Mouse (Mus musculus) hematopoietic stem cell, adult 5-6 weeks (primary cell): ENCODE results near the gene Ccdc107. TPM values are rescaled to one million over a fixed set of nuclear protein-coding genes. Genes with fewer than 3 reads are reported as not detected.

ENCODE experiments used
- ATAC-seq, 2 experiments: fragments of 125-278 bp in 1 of 2; replicated peaks in 1 of 2; 2 replicates each; pipeline ENCODE4 v1.8.0; 2016 to 2017; ENCODE audit warnings: inconsistent platforms in 2 of 2, mild to moderate bottlenecking in 2 of 2, moderate number of reproducible peaks in 2 of 2, low read depth in 1 of 2, moderate TSS enrichment in 1 of 2; ENCODE audit not compliant: low FRiP score in 2 of 2, poor library complexity in 2 of 2, severe bottlenecking in 2 of 2, insufficient read depth in 1 of 2, low TSS enrichment in 1 of 2
- total RNA-seq: library from RNA; stranded (forward); fragments of 172-1452, 232-1000 nt; gene quantifications from 2 replicates; pipeline ENCODE4 v1.2.3, GENCODE M21; 2017

The Ccdc107 gene
- total RNA-seq, 1 experiment from 2014 or later = 55.6 TPM

- ATAC-seq = peak; percentile 49 to 51; a peak in 3 of 4 replicates
Observed at GRCm38 (mm10) chr4:43504269-43504668, 11.6 kb downstream of the Ccdc107 start.

DNA sequence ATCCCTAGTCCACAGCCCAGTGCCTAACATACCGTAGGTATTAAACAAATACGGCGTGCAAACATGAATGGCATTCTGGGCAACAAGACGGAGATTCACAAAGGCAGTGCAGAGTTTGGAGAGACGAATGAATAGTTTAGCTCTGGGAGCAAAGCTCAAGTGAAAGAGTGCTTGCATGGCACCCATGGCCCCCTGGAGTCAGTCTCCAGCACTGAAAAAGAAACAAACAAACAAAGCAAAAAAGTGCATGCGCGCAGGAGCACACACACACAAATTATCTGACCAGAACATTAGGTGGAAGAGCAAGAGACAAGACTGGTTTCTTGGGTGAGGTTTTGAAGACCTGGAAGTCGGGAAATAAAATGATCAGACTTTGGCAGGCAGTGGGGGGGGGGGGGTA is 13.4 kb downstream of the Ccdc107 start:
- ATAC-seq = no peak

GRCm38 (mm10) chr4:43506536-43507185 is 14.0 kb downstream of the Ccdc107 start, which contains the start of gene Car9:
TSS of gene Car9 (plus strand) at chr4:43506966.
- ATAC-seq = no peak

DNA sequence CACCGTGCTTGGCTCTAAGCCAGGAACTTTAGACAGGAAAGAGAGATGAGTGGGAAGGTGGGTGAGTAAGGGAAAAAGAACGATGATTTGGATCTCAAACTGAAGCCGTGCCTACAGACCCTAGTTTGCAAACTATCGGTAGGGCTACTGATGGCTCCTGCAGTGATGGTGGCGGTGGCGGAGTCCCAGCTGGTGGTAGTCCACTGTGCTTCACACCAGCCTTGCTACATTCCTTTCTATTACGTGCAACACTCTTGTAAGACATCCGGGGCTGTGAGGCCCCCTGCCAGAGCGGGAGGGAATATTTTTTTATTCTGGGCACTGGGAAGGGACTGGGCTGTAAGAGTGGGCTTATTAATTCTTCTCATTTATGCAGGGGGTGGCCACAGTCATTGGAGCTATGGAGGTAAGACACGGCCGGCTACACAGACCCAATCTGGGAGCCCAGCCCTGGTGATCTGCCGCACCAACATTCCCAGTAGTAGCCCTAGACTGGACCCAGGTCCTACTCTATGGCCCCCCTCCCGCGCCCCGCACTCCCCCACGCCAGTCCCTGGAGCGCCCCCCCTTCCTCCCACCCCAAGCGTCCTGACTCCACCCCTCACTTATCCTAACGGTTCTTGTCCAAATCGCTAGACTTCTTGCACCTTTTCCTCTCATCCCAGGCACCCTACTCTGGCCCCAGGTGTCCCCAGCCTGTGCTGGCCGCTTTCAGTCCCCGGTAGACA is 15.4 kb downstream of the Ccdc107 start:
- peak in 1 of 2 experiments; percentile 3; a peak in 1 of 4 replicates for ATAC-seq

DNA sequence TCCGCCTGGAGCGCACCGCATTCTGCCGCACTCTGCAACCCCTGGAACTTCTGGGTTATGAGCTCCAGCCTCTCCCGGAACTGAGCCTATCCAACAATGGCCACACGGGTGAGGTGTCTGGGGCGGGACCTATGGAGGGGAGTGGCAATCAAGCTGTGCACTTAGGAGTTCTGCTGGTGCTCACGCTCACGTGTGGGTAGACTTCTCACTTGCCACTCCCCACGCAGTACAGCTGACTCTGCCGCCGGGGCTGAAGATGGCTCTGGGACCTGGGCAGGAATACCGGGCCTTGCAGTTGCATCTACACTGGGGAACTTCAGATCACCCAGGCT is 15.9 kb downstream of the Ccdc107 start:
- peak; percentile 92 for ATAC-seq

GRCm38 (mm10) chr4:43509109-43509508 is 16.4 kb downstream of the Ccdc107 start:
- ATAC-seq = peak in 1 of 2 experiments; percentile 27; a peak in 1 of 4 replicates

GRCm38 (mm10) chr4:43511675-43512454 is 19.2 kb downstream of the Ccdc107 start:
- ATAC-seq = no peak

DNA sequence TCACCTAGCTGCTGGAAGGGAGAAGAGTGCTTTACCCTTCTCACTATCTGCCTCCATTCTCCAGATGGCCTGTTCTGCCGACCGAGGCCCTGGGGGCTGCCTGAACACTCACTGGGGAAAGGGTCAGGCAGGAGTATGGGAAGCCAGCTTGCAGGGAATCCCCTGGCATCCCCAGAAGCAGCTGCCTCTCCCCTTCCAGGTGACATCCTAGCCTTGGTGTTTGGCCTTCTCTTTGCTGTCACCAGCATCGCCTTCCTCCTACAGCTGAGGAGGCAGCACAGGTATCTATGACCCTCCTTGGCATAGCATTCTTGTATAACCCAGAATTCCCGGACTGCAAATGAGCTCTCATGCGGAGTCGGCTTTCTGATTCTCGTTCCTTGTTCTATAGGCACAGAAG is 20.0 kb downstream of the Ccdc107 start:
- no peak for ATAC-seq

- no peak for ATAC-seq
Observed at GRCm38 (mm10) chr4:43513300-43513699, 20.6 kb downstream of the Ccdc107 start.

DNA sequence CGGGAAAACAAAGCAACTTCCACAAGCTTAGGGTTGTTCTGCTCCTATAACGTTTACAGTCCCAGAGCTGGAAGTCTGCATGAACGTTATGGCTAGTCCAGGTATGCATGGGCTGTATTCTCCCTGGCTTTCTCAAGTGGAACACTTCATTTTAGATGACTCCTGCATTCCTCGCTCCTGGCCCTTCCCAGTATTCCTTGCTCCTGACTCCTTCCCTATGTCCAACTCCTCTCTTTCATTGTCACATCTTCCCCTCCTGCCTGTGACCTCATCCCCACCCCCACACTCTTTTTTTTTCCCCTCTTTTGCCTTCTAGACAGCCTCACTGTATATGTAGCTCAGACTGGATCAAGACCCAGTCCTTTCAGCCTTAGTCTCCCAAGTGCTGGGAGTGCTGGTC is 21.1 kb downstream of the Ccdc107 start:
- no peak for ATAC-seq

- ATAC-seq = no peak; a peak in 1 of 4 replicates
Observed at GRCm38 (mm10) chr4:43515764-43516708, 23.3 kb downstream of the Ccdc107 start.

- ATAC-seq = no peak
Observed at GRCm38 (mm10) chr4:43519551-43519950, 26.9 kb downstream of the Ccdc107 start.

DNA sequence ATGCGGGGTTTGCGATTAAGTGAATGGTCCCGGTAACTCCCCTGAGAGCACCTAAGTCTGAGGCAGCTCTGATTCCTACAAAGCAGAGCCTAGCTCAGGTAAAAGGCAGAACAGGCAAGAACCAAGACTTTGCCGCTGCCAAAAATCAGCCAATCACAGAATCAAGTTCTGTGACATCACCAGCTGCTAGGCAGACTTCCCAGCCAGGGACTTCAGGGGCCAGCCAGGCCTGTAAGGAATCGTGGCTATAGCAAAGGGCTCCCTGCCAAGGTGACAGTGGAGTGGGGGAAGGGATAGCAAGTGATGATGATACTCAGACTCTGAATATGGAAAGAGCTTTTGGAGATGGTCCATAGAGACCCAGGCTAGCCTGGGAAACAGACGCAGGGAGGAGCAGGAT is 27.3 kb downstream of the Ccdc107 start:
- peak; percentile 66 to 71 for ATAC-seq

- ATAC-seq = no peak
Observed at GRCm38 (mm10) chr4:43527880-43528279, 35.2 kb downstream of the Ccdc107 start.

DNA sequence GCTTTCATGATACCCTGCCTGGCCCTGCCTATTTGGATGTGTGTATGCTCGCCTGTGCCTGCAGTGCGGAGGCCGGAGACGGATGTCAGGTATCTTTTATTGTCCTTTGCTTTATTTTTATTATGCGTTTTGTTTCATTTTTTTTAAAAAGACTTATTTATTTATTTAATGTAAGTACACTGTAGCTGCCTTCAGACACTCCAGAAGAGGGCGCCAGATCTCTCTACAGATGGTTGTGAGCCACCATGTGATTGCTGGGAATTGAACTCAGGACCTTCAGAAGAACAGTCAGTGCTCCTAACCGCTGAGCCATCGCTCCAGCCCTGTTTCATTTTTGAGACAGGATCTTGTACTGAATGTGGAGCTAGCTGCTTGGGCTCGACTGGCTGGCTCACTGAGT is 35.8 kb downstream of the Ccdc107 start:
- ATAC-seq = no peak

- 0 out of 4 replicates have a peak, but pooled peaks of 1 of the 2 experiments have one; percentile 19 for ATAC-seq
Observed at GRCm38 (mm10) chr4:43530081-43530501, 37.4 kb downstream of the Ccdc107 start.

- peak; percentile 52 to 77 for ATAC-seq
Observed at GRCm38 (mm10) chr4:43530581-43530980, 37.9 kb downstream of the Ccdc107 start.
